Mouse (Mus musculus): ENCODE results near the gene H2-Q10.
"Not testable (repeated sequence)": the region's sequence is repeated elsewhere in the genome, so short reads cannot be mapped to it uniquely, and the experiment has no call there.

- TF ChIP-seq TAL1, GATA1 (IDR thresholded peaks at IDR 0.05; ENCODE audit: low read length): not testable (repeated sequence)
Observed at GRCm38 (mm10) chr17:35435577-35435976, 34.3 kb upstream of the H2-Q10 start.
